Mouse (Mus musculus): ENCODE measurements around the gene Dlec1. TPM values are rescaled to one million over a fixed set of nuclear protein-coding genes. Genes with fewer than 3 reads are reported as not detected.

The Dlec1 gene
- total RNA-seq, 2 experiments from 2014 or later, result not detected

- DNase-seq (ENCODE audit: low spot score), result no peak
Observed at GRCm38 (mm10) chr9:119089437-119089836, 12.8 kb upstream of the Dlec1 start.

- DNase-seq (ENCODE audit: low spot score), result no peak
Observed at GRCm38 (mm10) chr9:119090462-119090861, 11.8 kb upstream of the Dlec1 start.

- DNase-seq (ENCODE audit: low spot score), result no peak
Observed at GRCm38 (mm10) chr9:119091581-119092310, 10.5 kb upstream of the Dlec1 start.

GRCm38 (mm10) chr9:119092473-119093418 is 9.5 kb upstream of the Dlec1 start:
- DNase-seq (ENCODE audit: low spot score), result peak; percentile 56

- peak; percentile 95 for DNase-seq (ENCODE audit: low spot score)
Observed at GRCm38 (mm10) chr9:119093419-119094295, 8.6 kb upstream of the Dlec1 start, which contains the start of gene Plcd1. Gene Plcd1, minus strand, starts transcription at chr9:119093502.

GRCm38 (mm10) chr9:119094462-119095109 is 7.7 kb upstream of the Dlec1 start:
- no peak for DNase-seq (ENCODE audit: low spot score)

GRCm38 (mm10) chr9:119100177-119100898 is 1.9 kb upstream of the Dlec1 start:
- DNase-seq (ENCODE audit: low spot score), result no peak

- no peak for DNase-seq (ENCODE audit: low spot score)
Observed at GRCm38 (mm10) chr9:119102783-119103113, 470 bp downstream of the Dlec1 start.

GRCm38 (mm10) chr9:119107566-119107965 is 5.3 kb downstream of the Dlec1 start:
- peak; percentile 39 for DNase-seq (ENCODE audit: low spot score)

- DNase-seq (ENCODE audit: low spot score), result no peak
Observed at GRCm38 (mm10) chr9:119109685-119110353, 7.5 kb downstream of the Dlec1 start.

GRCm38 (mm10) chr9:119110640-119111039 is 8.4 kb downstream of the Dlec1 start:
- peak; percentile 64 for DNase-seq (ENCODE audit: low spot score)

- DNase-seq (ENCODE audit: low spot score), result no peak
Observed at GRCm38 (mm10) chr9:119114911-119115310, 12.6 kb downstream of the Dlec1 start.

GRCm38 (mm10) chr9:119119409-119120167 is 17.3 kb downstream of the Dlec1 start:
- DNase-seq (ENCODE audit: low spot score), result no peak

GRCm38 (mm10) chr9:119120168-119120560 is 17.9 kb downstream of the Dlec1 start:
- DNase-seq (ENCODE audit: low spot score), result no peak

- no peak for DNase-seq (ENCODE audit: low spot score)
Observed at GRCm38 (mm10) chr9:119122596-119123369, 20.5 kb downstream of the Dlec1 start.

GRCm38 (mm10) chr9:119128436-119129181 is 26.3 kb downstream of the Dlec1 start:
- DNase-seq (ENCODE audit: low spot score), result no peak

GRCm38 (mm10) chr9:119130692-119131091 is 28.4 kb downstream of the Dlec1 start:
- no peak for DNase-seq (ENCODE audit: low spot score)

All from gastrocnemius, adult 18-20 months (tissue).